ENCODE assay signal across 11 mouse cellular contexts in genomic region chr5:35628685-35629084, GRCm38 (mm10). TPM values are rescaled to one million over a fixed set of nuclear protein-coding genes. Genes with fewer than 3 reads are reported as not detected.
DNase-seq lines count a peak whose midpoint lies in the region; ATAC-seq and TF ChIP-seq lines count a peak whose summit lies in the region.
"Had no signal": no experiment of that assay in that cellular context is flagged by ENCODE, and none has a peak within 500 bp of the region (broad histone marks: within the 10 kb centered on the region; RNA-seq: fewer than 3 reads in every experiment).

No protein-coding gene starts in this region.

- no peak for TF ChIP-seq CTCF in heart, postnatal 0 days (IDR thresholded peaks at IDR 0.05; ENCODE audit: low read depth)
- no peak for TF ChIP-seq CTCF in lung, embryonic 14.5 days (IDR thresholded peaks at IDR 0.05; ENCODE audit: low read depth)
- no peak for TF ChIP-seq CTCF in testis, adult 2 months (IDR thresholded peaks at IDR 0.05; ENCODE audit: control insufficient read depth, insufficient read depth, insufficient replicate concordance, low read depth, low read length)

- H3K27me3 ChIP-seq in hindbrain, embryonic 14.5 days (ENCODE audit: control insufficient read depth, insufficient read depth, low read length), result no peaks in the 10 kb centered on the region
- H3K27me3 ChIP-seq in hindbrain, embryonic 13.5 days, result no peaks in the 10 kb centered on the region
- H3K27me3 ChIP-seq in heart, postnatal 0 days (ENCODE audit: control insufficient read depth, insufficient read depth, low read length), result no peaks in the 10 kb centered on the region
- no peaks in the 10 kb centered on the region for H3K27me3 ChIP-seq in lung, embryonic 14.5 days (ENCODE audit: insufficient read depth, low read length)
- no peaks in the 10 kb centered on the region for H3K27me3 ChIP-seq in testis, adult 2 months (ENCODE audit: control insufficient read depth, insufficient read depth, low read length)
- H3K27me3 ChIP-seq in kidney, embryonic 15.5 days, result no peaks in the 10 kb centered on the region

- H3K9me3 ChIP-seq in hindbrain, embryonic 14.5 days (ENCODE audit: control insufficient read depth, low read length), result no peaks in the 10 kb centered on the region
- H3K9me3 ChIP-seq in hindbrain, embryonic 13.5 days, result no peaks in the 10 kb centered on the region
- H3K9me3 ChIP-seq in heart, postnatal 0 days (replicated peaks; ENCODE audit: control insufficient read depth, low read length), result no peaks in the 10 kb centered on the region
- no peaks in the 10 kb centered on the region for H3K9me3 ChIP-seq in lung, embryonic 14.5 days (ENCODE audit: low read depth, low read length)
- no peaks in the 10 kb centered on the region for H3K9me3 ChIP-seq in kidney, embryonic 15.5 days (replicated peaks)

- H3K4me1 ChIP-seq in hindbrain, embryonic 14.5 days (replicated peaks; ENCODE audit: control insufficient read depth, insufficient read depth, low read length), result no peaks in the 10 kb centered on the region
- peaks cover 4% of the 10 kb centered on the region for H3K4me1 ChIP-seq in hindbrain, embryonic 13.5 days (replicated peaks)
- H3K4me1 ChIP-seq in heart, postnatal 0 days (ENCODE audit: control insufficient read depth, insufficient read depth), result no peaks in the 10 kb centered on the region
- no peaks in the 10 kb centered on the region for H3K4me1 ChIP-seq in lung, embryonic 14.5 days (ENCODE audit: insufficient read depth)
- H3K4me1 ChIP-seq in testis, adult 2 months (ENCODE audit: control insufficient read depth, insufficient read depth, low read length), result no peaks in the 10 kb centered on the region; the same call in none of the 2 replicates
- H3K4me1 ChIP-seq in kidney, embryonic 15.5 days, result 0 out of 2 replicates have a peak, but pooled peaks cover 3% of the 10 kb centered on the region

- 50% methylated on average over 1 of the region's 1 CpGs for WGBS in hindbrain, embryonic 14.5 days
- WGBS in hindbrain, embryonic 13.5 days, result 44% methylated on average over 1 of the region's 1 CpGs
- 63% methylated on average over 1 of the region's 1 CpGs for WGBS in heart, postnatal 0 days
- WGBS in lung, embryonic 14.5 days, result 7% methylated on average over 1 of the region's 1 CpGs
- WGBS in kidney, embryonic 15.5 days, result 54% methylated on average over 1 of the region's 1 CpGs

- no peak for ATAC-seq in hindbrain, embryonic 14.5 days (ENCODE audit: low FRiP score)
- no peak for ATAC-seq in hindbrain, embryonic 13.5 days (ENCODE audit: low FRiP score)
- ATAC-seq in heart, postnatal 0 days (ENCODE audit: insufficient read depth, low read depth), result peak; percentile 25; the same call in 1 of the 2 replicates
- peak; percentile 74 for ATAC-seq in lung, embryonic 14.5 days (ENCODE audit: insufficient read depth)
- no peak for ATAC-seq in kidney, embryonic 15.5 days (replicated peaks; ENCODE audit: low FRiP score)

- no peaks in the 10 kb centered on the region for H3K36me3 ChIP-seq in hindbrain, embryonic 14.5 days (replicated peaks; ENCODE audit: control insufficient read depth, insufficient read depth)
- no peaks in the 10 kb centered on the region for H3K36me3 ChIP-seq in hindbrain, embryonic 13.5 days
- H3K36me3 ChIP-seq in heart, postnatal 0 days (replicated peaks; ENCODE audit: control insufficient read depth, insufficient read depth, low read length), result no peaks in the 10 kb centered on the region
- no peaks in the 10 kb centered on the region for H3K36me3 ChIP-seq in lung, embryonic 14.5 days (ENCODE audit: insufficient read depth)
- H3K36me3 ChIP-seq in testis, adult 2 months (ENCODE audit: control insufficient read depth, insufficient read depth, low read length), result no peaks in the 10 kb centered on the region
- H3K36me3 ChIP-seq in kidney, embryonic 15.5 days, result no peaks in the 10 kb centered on the region

- no peak for TF ChIP-seq EP300 in heart, postnatal 0 days (IDR thresholded peaks at IDR 0.05; ENCODE audit: low read depth)

- no peak overlapping the region for H3K4me3 ChIP-seq in hindbrain, embryonic 14.5 days (replicated peaks; ENCODE audit: low read length)
- no peak overlapping the region for H3K4me3 ChIP-seq in hindbrain, embryonic 13.5 days
- no peak overlapping the region for H3K4me3 ChIP-seq in heart, postnatal 0 days (ENCODE audit: low read depth, low read length)
- H3K4me3 ChIP-seq in lung, embryonic 14.5 days (ENCODE audit: low read depth, low read length), result no peak overlapping the region
- H3K4me3 ChIP-seq in testis, adult 2 months (ENCODE audit: control insufficient read depth, low read depth, low read length), result no peak overlapping the region
- H3K4me3 ChIP-seq in kidney, embryonic 15.5 days (replicated peaks), result no peak overlapping the region

- no peak overlapping the region for H3K4me2 ChIP-seq in hindbrain, embryonic 14.5 days (replicated peaks)
- H3K4me2 ChIP-seq in hindbrain, embryonic 13.5 days, result no peak overlapping the region
- H3K4me2 ChIP-seq in heart, postnatal 0 days (ENCODE audit: low read depth, low read length), result no peak overlapping the region
- H3K4me2 ChIP-seq in lung, embryonic 14.5 days, result no peak overlapping the region
- H3K4me2 ChIP-seq in kidney, embryonic 15.5 days, result no peak overlapping the region

- H3K9ac ChIP-seq in hindbrain, embryonic 14.5 days, result no peak overlapping the region
- H3K9ac ChIP-seq in hindbrain, embryonic 13.5 days, result no peak overlapping the region
- no peak overlapping the region for H3K9ac ChIP-seq in heart, postnatal 0 days (replicated peaks; ENCODE audit: low read depth, low read length)
- H3K9ac ChIP-seq in lung, embryonic 14.5 days, result no peak overlapping the region
- no peak overlapping the region for H3K9ac ChIP-seq in kidney, embryonic 15.5 days

- no peak overlapping the region for H3K27ac ChIP-seq in hindbrain, embryonic 14.5 days
- H3K27ac ChIP-seq in hindbrain, embryonic 13.5 days, result no peak overlapping the region
- no peak overlapping the region for H3K27ac ChIP-seq in heart, postnatal 0 days (ENCODE audit: low read depth)
- H3K27ac ChIP-seq in lung, embryonic 14.5 days (ENCODE audit: low read depth), result 0 out of 2 replicates have a peak overlapping the region, but pooled peaks have one; percentile 15
- H3K27ac ChIP-seq in testis, adult 2 months (ENCODE audit: control insufficient read depth, insufficient read depth, low read depth, low read length), result peak overlapping the region; percentile 40; the same call in 1 of the 2 replicates
- no peak overlapping the region for H3K27ac ChIP-seq in kidney, embryonic 15.5 days

- TF ChIP-seq POLR2A in testis, adult 2 months (IDR thresholded peaks at IDR 0.05; ENCODE audit: control insufficient read depth, low read depth, low read length), result no peak

- peak; percentile 51 for DNase-seq in hindbrain, embryonic 14.5 days (ENCODE audit: low spot score)
- DNase-seq in frontal cortex, adult 2 months (ENCODE audit: extremely low spot score in 1 of 2, low spot score in 1 of 2), result peak; percentile 19 to 57
- no peak for DNase-seq in heart, postnatal 0 days (ENCODE audit: low spot score)
- peak; percentile 85 for DNase-seq in lung, embryonic 14.5 days
- no peak for DNase-seq in urinary bladder, postnatal 10 days (ENCODE audit: low spot score)

RNA-seq across cellular contexts. Expression of gene Acox3, which starts 45.8 kb away (rescaled TPM):
- 13.7 and 14.5 TPM in 2 replicates for polyA plus RNA-seq in hindbrain, embryonic 14.5 days (2014; fragmentation: Nextera tagmentation; extraction: Ambion mirVana)
- 16.0 and 16.3 TPM in 2 replicates for polyA plus RNA-seq in hindbrain, embryonic 13.5 days (2015; fragmentation: Nextera tagmentation; extraction: Ambion mirVana)
- 28.0 and 29.4 TPM in 2 replicates for polyA plus RNA-seq in frontal cortex, adult 2 months (2012; rRNA removed)
- 26.8 and 31.2 TPM in 2 replicates for total RNA-seq in heart, postnatal 0 days (2014; rRNA removed; ENCODE audit: low replicate concordance)
- polyA plus RNA-seq in heart, postnatal 0 days (2015; fragmentation: Nextera tagmentation; extraction: Ambion mirVana), result 11.9 and 13.4 TPM in 2 replicates
- polyA plus RNA-seq in lung, embryonic 14.5 days (2014; fragmentation: Nextera tagmentation; extraction: Ambion mirVana), result 13.8 and 13.9 TPM in 2 replicates
- 45.2 and 52.9 TPM in 2 replicates for polyA plus RNA-seq in testis, adult 2 months (2012; rRNA removed)
- polyA plus RNA-seq in kidney, embryonic 15.5 days (2015; fragmentation: Nextera tagmentation; extraction: Ambion mirVana), result 12.1 and 12.5 TPM in 2 replicates

RNA-seq across cellular contexts. Expression of gene Htra3, which starts 50.9 kb away (rescaled TPM):
- polyA plus RNA-seq in hindbrain, embryonic 14.5 days (2014; fragmentation: Nextera tagmentation; extraction: Ambion mirVana), result 17.2 and 18.1 TPM in 2 replicates
- 12.2 and 12.7 TPM in 2 replicates for polyA plus RNA-seq in hindbrain, embryonic 13.5 days (2015; fragmentation: Nextera tagmentation; extraction: Ambion mirVana)
- 5.1 and 6.2 TPM in 2 replicates for polyA plus RNA-seq in frontal cortex, adult 2 months (2012; rRNA removed)
- 43.3 and 49.5 TPM in 2 replicates for total RNA-seq in heart, postnatal 0 days (2014; rRNA removed; ENCODE audit: low replicate concordance)
- 17.2 and 19.2 TPM in 2 replicates for polyA plus RNA-seq in heart, postnatal 0 days (2015; fragmentation: Nextera tagmentation; extraction: Ambion mirVana)
- polyA plus RNA-seq in lung, embryonic 14.5 days (2014; fragmentation: Nextera tagmentation; extraction: Ambion mirVana), result 19.6 and 21.9 TPM in 2 replicates
- polyA plus RNA-seq in testis, adult 2 months (2012; rRNA removed), result 14.8 and 15.0 TPM in 2 replicates
- 16.1 and 16.4 TPM in 2 replicates for polyA plus RNA-seq in kidney, embryonic 15.5 days (2015; fragmentation: Nextera tagmentation; extraction: Ambion mirVana)
- total RNA-seq: common myeloid progenitor, adult 5-6 weeks; MEL; neutrophil, adult 5-6 weeks had no signal

RNA-seq across cellular contexts. Expression of gene Trmt44, which starts 53.8 kb away (rescaled TPM):
- polyA plus RNA-seq in hindbrain, embryonic 14.5 days (2014; fragmentation: Nextera tagmentation; extraction: Ambion mirVana), result 6.0 and 6.5 TPM in 2 replicates
- 7.5 and 8.2 TPM in 2 replicates for polyA plus RNA-seq in hindbrain, embryonic 13.5 days (2015; fragmentation: Nextera tagmentation; extraction: Ambion mirVana)
- 5.5 and 6.8 TPM in 2 replicates for polyA plus RNA-seq in frontal cortex, adult 2 months (2012; rRNA removed)
- total RNA-seq in heart, postnatal 0 days (2014; rRNA removed; ENCODE audit: low replicate concordance), result 7.3 and 8.1 TPM in 2 replicates
- 2.4 and 2.6 TPM in 2 replicates for polyA plus RNA-seq in heart, postnatal 0 days (2015; fragmentation: Nextera tagmentation; extraction: Ambion mirVana)
- 8.8 and 9.3 TPM in 2 replicates for polyA plus RNA-seq in lung, embryonic 14.5 days (2014; fragmentation: Nextera tagmentation; extraction: Ambion mirVana)
- polyA plus RNA-seq in testis, adult 2 months (2012; rRNA removed), result 4.7 and 4.8 TPM in 2 replicates
- 8.3 and 10.1 TPM in 2 replicates for polyA plus RNA-seq in kidney, embryonic 15.5 days (2015; fragmentation: Nextera tagmentation; extraction: Ambion mirVana)

Comparison
In these comparisons a context has a peak if more than half of its experiments do, and no peak if none do; other contexts are left out.
1. ATAC-seq: peak in heart, postnatal 0 days (single experiment) and lung, embryonic 14.5 days (single experiment); none in hindbrain, embryonic 14.5 days (single experiment), hindbrain, embryonic 13.5 days (single experiment) and kidney, embryonic 15.5 days (single experiment).
2. DNase-seq: peak in hindbrain, embryonic 14.5 days (single experiment), frontal cortex, adult 2 months (2 of 2) and lung, embryonic 14.5 days (single experiment); none in heart, postnatal 0 days (single experiment) and urinary bladder, postnatal 10 days (single experiment).
3. H3K27ac ChIP-seq: peak in lung, embryonic 14.5 days (single experiment) and testis, adult 2 months (single experiment); none in hindbrain, embryonic 14.5 days (single experiment), hindbrain, embryonic 13.5 days (single experiment), heart, postnatal 0 days (single experiment) and kidney, embryonic 15.5 days (single experiment).